Mouse (Mus musculus): Measurements from ENCODE around the gene Armh2. TPM values are rescaled to one million over a fixed set of nuclear protein-coding genes. Genes with fewer than 3 reads are reported as not detected.
"Not testable (repeated sequence)": the region's sequence is repeated elsewhere in the genome, so short reads cannot be mapped to it uniquely, and the experiment has no call there.

Gene Armh2
- polyA plus RNA-seq, 1 experiment, result 0.22 TPM

GRCm38 (mm10) chr13:24756756-24757155, 15.7 kb downstream of the Armh2 start:
- no peak for DNase-seq (ENCODE audit: extremely low spot score in 1 of 2, low spot score in 1 of 2)

- DNase-seq (ENCODE audit: extremely low spot score in 1 of 2, low spot score in 1 of 2), result no peak
These were observed 17.0 kb downstream of the Armh2 start for GRCm38 (mm10) chr13:24757820-24758564.

DNA sequence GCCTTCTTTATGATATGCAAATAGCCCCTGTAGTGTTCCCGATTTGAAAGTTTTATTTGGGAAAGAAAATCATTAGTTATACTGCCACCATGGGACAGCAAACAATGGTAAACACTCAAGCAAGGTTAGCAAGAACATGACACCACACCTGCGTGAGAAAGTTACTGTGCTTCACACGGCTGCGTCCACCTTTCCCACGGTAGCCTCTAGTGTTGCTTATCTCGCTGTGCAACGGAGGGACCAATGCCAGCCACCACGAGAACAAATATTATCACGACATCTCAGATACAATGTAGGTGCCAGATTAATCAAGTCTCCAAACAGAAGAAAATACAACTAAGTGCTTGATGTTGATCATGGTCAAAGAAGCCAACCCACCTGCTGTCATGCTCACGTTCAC, 18.4 kb downstream of the Armh2 start:
- no peak for DNase-seq (ENCODE audit: extremely low spot score in 1 of 2, low spot score in 1 of 2)

DNA sequence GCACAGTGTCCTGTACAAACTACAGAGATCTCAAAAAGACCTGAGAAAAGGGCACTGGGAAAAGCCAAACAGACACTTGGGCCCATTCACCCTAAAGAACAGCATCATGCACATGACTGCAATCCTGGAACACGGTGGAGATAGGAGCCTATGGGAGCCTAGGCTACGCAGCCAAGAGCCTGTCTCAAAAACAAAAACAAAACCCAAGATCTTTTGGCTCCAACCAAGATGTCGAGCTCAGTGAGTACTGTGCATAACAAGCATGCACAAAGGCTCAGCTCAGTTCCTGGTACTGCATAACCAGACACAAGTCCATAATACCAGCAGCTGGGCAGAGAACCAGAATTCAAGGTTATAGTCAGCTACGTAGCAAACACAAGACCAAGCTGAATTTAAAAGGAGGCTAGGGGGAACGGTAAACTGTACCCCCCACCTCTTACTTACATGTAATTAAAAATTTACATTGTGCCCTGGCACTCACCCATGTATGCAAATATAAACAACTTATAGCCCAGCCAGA, 19.4 kb downstream of the Armh2 start:
- no peak for DNase-seq (ENCODE audit: extremely low spot score in 1 of 2, low spot score in 1 of 2)

DNA sequence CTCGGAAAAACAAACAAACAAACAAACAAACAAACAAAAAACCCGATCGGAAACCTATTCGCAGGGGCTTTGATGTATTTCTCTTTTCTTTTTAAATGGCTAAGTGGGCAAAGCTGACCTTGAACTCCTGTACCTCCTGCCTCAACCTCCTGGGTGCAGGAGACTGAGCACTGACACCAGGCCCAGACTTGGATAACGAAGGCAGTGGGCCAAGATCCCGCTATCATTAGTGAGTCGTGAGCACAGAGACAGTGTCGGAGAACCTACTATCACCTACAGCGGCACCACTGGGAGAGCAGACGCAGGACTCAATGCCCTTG, 20.0 kb downstream of the Armh2 start:
- no peak for DNase-seq (ENCODE audit: extremely low spot score in 1 of 2, low spot score in 1 of 2)

DNA sequence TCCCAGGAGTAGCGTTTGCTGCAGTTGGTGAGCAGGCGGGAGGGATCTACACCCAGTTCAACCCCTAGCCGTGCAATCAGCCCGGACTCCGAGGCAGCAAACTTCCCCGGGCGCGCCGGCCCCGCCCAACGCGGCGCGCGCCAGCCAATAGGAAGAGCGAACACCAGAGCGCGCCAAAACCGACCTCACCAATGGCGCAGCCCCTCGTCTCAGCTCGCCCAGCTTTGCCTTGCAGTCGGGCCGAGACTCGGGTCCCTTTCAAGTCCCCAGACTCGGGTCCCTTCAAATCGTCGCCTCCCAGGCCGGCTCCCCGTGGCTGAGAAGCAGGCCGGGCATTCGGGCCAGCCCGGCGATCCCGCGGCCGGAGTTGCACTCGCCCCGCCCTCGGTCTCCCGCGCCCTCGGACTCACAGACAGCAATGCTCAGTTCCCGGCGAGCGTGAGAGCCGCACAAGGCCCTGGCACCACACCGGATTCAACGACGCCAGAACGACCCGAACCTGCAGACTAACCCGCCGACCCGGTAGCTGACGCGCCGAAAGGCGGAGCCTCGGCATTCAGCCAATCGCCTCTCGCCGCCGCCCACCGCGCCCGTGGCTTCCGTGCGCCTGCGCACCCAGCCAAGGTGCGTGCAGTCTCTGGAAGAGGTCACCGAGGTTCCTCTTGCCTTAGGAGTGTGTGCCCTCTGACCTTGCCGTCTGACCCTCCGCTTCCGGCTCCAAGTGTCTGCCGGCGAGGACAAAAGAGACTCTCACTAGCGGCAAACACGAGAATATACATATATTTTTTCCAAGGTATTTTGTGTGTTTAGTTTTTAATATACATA, 20.6 kb downstream of the Armh2 start, which contains the start of gene Gmnn:
Gene Gmnn, minus strand, starts transcription at position 521 of the 825 bp plus-strand sequence.
- peak; percentile 46 to 86 for DNase-seq (ENCODE audit: extremely low spot score in 1 of 2, low spot score in 1 of 2)

DNA sequence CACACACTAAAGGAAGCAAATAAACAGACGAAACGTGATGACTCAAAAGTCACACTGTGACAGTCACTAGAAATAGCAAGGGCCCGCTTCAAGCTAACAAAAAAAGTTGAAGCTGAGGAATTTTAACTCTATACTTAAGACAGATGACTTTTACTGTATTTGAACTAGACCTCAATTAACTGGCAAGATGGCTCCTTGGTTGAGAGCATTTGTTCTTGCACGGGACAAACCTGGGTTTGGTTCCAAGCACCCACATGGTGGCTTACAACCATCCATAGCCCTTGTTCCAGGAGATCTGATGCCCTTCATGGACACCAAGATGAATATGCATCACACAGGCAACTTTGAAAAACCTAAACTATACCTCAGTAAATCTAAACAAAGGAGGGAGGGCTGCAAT, 21.2 kb downstream of the Armh2 start:
- no peak for DNase-seq (ENCODE audit: extremely low spot score in 1 of 2, low spot score in 1 of 2)

- DNase-seq (ENCODE audit: extremely low spot score in 1 of 2, low spot score in 1 of 2), result not testable (repeated sequence)
These were observed 26.8 kb downstream of the Armh2 start for GRCm38 (mm10) chr13:24767809-24768208.

DNA sequence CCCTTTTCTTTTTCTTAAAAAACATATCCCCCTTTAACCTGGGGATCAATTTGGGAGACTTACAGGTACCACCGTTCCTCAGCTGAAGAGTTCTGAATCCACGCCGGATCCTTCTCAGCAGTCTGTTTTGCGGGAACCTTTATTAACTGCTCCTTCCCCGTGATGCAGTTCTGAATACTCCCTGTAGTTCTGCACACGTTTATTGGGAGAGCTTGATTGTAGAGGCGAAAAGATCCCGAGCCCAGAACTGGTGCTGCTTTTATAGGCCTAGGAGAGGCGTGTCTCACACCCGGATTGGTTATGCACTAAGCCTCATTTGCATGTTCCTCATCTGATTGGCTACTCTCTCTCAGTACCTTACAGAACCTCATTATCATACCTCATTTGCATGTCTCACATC, 30.4 kb downstream of the Armh2 start:
- not testable (repeated sequence) for DNase-seq (ENCODE audit: extremely low spot score in 1 of 2, low spot score in 1 of 2)

DNA sequence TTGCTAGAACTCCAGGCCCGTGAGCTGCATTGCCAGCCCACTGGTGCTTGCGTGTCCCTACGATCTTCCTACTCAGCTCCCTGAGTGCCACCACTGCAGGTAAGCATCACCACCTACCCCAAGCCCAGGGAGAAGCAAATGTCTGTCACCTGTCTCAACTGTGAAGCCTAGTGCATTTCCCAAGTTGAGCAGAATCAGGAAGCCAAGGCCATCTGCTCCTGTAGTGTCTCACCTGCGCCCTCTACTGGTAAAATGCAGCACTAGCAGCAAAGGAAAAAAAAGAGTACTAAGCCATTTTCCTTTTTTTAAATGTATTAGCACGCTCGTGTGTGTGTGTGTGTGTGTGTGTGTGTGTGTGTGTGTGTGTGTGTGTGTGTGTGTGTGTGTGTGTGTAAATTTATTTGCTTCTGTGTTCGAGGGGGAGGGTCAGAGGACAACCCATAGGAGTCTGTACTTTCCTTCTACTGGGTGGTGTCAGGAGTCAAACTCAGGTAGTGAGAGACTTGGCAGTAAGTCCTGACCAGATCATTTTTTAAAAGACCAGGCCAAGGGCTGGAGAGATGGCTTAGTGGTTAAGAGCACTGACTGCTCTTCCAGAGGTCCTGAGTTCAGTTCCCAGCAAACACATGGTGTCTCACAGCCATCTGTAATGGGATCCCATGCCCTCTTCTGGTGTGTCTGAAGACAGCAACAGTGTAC, 35.3 kb downstream of the Armh2 start:
- DNase-seq (ENCODE audit: extremely low spot score in 1 of 2, low spot score in 1 of 2), result peak; percentile 28 to 75

DNA sequence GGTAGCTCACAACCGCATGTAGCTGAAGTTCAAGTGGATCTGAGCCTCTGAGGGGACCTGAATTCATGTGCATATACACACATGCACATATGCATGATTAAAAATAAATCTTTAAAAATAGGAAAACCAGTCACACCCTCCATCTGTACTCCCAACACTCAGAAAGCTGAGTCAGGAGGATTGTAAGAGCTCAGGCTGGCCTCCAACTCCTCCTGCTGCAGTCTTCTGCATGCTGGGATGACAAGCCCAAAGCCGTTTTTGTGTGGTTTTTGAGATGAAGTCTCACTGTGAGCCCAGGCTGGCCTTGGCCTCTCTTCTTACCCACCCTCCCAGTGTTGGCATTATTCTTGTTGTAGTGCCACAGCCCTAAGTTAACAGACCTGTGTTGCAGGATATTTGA, 37.0 kb downstream of the Armh2 start:
- DNase-seq (ENCODE audit: extremely low spot score in 1 of 2, low spot score in 1 of 2), result no peak

DNA sequence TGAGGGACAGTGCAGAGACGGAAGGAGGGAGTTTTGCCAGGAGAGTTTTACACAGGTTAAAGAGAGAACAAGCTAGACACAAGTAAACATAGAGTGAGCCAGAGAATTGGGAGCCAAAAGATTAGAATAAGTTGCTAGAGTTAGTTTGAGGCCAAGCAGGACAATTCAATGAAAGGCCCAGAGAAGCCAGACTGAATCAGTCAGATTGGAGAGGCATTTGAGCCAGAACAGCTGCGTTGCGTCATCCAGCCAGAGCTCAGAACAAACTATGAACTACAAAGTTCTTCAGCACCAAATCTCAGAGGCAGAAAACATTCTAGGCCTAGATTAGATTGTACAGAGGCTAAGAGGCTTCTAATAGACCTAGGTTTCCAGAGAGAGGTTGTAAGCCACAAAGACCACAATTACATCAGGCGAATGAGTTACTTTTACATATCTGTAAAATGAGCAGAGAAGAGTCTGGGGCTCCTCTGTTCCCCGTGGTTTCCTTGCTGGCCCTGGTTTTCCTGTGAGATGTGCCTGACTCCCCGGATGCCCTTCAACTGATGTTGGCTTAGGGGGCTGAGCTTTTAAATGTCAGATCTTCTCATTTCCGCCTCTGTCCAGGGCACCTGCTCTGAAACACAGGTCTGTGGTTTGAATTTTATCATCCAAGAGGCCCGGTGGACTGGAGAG, 37.8 kb downstream of the Armh2 start:
- no peak for DNase-seq (ENCODE audit: extremely low spot score in 1 of 2, low spot score in 1 of 2)

DNA sequence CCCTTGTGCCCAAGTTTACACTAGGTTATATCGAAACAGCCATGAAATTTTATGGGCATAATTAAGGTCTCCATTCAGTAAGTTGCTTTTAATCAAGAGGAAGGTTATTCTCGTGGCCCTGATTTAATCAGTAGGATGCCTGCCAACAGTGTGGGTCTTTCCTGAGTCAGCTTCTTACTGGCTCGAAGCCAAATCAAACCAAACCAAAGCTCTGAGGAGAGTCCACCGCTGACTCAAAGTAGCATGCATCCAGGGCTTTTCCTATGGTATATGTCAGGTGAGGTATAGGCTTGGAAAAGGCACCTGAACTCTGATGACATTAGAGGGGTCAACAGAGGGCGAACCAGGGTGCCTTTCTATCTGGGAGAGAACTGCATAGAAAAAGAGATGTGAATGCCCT, 40.9 kb downstream of the Armh2 start:
- no peak for DNase-seq (ENCODE audit: extremely low spot score in 1 of 2, low spot score in 1 of 2)

- DNase-seq (ENCODE audit: extremely low spot score in 1 of 2, low spot score in 1 of 2), result peak in 1 of 2 experiments; percentile 51
These were observed 45.0 kb downstream of the Armh2 start for GRCm38 (mm10) chr13:24786014-24786490.

DNA sequence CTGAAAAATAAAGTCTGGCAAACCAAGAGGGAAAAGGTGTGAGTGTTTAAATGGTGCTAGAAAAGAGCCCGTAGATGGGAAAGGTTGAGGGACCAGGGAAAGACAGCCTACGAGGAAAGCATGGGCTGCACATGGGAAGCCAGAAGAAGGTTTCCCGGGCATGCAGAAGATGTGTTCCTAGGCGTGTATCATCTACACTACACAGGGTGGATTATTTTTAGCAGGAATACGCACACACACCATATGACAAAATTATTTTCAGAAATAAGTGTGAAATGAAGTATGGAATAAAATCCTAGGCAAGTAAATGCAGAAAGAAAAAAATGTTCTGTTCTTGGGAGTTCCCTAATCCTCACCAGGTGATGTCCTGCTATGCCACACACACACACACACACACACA, 46.4 kb downstream of the Armh2 start:
- no peak for DNase-seq (ENCODE audit: extremely low spot score in 1 of 2, low spot score in 1 of 2)

GRCm38 (mm10) chr13:24791349-24791748, 50.3 kb downstream of the Armh2 start:
- DNase-seq (ENCODE audit: extremely low spot score in 1 of 2, low spot score in 1 of 2), result no peak

DNA sequence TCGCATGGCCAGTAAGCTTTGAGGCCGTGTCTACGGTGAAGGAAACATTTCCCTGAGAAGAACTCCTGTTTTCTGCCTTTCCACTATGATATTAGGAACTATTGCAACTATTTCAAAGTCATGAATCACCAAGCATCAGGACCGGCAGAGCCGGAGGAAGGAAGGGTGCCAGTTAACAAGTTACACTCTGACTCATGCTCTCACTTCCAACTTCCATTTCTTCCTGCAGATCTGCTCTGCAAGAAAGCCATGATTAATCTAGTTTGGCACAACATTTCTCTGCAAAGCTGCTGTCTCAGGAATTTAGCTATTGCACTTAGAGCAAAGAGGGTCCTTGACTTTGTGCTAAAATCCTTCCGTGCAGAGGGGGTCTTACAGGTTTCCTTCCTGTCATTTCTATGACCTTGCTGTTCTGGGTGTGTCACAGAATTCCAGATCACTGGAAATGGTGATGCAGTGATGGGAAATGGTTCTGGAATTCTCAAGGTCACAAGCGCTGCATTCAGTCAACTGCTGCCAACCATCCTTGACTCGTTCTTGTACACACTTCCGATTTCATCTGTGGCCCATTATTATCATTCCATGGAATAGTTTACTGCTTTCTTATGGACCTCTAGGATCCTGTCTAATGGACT, 51.5 kb downstream of the Armh2 start:
- DNase-seq (ENCODE audit: extremely low spot score in 1 of 2, low spot score in 1 of 2), result peak in 1 of 2 experiments; percentile 61
